Mouse (Mus musculus) heart, embryonic 10.5 days (tissue): Measurements from ENCODE around the gene Pld2. TPM values are rescaled to one million over a fixed set of nuclear protein-coding genes. Genes with fewer than 3 reads are reported as not detected.

ENCODE experiments used
- DNase-seq: peaks from one replicate; pipeline ENCODE4 v3.0.0-alpha.2; 2017; ENCODE audit warnings: low spot score
- H3K27ac ChIP-seq: fragments of 300-500 bp; sonication (generic); 2 replicates; pipeline ENCODE4 v1.5.1; 2016; ENCODE audit warnings: mild to moderate bottlenecking
- H3K27me3 ChIP-seq: fragments of 300-500 bp; sonication (generic); 2 replicates; pipeline ENCODE4 v1.6.1; 2016; ENCODE audit warnings: mild to moderate bottlenecking; ENCODE audit not compliant: poor library complexity, insufficient read depth, severe bottlenecking
- H3K36me3 ChIP-seq: fragments of 300-500 bp; sonication (generic); 2 replicates; pipeline ENCODE4 v1.6.1; 2016; ENCODE audit warnings: mild to moderate bottlenecking, moderate library complexity
- H3K4me1 ChIP-seq: fragments of 300-500 bp; sonication (generic); 2 replicates; pipeline ENCODE4 v1.6.1; 2016; ENCODE audit warnings: mild to moderate bottlenecking
- H3K4me3 ChIP-seq: fragments of 300-500 bp; sonication (generic); 2 replicates; pipeline ENCODE4 v1.5.1; 2016; ENCODE audit warnings: mild to moderate bottlenecking, moderate library complexity
- H3K9me3 ChIP-seq: fragments of 300-500 bp; sonication (generic); 2 replicates; pipeline ENCODE4 v1.6.1; 2016; ENCODE audit warnings: mild to moderate bottlenecking, moderate library complexity
- WGBS: fragments of 180-500 bp; shearing (Covaris S2); methylation state at CpG from one replicate; pipeline ENCODE4 v1.1.7; 2016; 5-methylcytosine and 5-hydroxymethylcytosine counted together
- polyA plus RNA-seq: library from polyadenylated mRNA; unstranded; fragments of >200 nt; fragmentation: Nextera tagmentation; extraction: Ambion mirVana; gene quantifications from 2 replicates; pipeline ENCODE4 v1.2.1, GENCODE M21; 2016

Gene Pld2
- polyA plus RNA-seq, 1 experiment from 2014 or later = 9.4 TPM

DNA sequence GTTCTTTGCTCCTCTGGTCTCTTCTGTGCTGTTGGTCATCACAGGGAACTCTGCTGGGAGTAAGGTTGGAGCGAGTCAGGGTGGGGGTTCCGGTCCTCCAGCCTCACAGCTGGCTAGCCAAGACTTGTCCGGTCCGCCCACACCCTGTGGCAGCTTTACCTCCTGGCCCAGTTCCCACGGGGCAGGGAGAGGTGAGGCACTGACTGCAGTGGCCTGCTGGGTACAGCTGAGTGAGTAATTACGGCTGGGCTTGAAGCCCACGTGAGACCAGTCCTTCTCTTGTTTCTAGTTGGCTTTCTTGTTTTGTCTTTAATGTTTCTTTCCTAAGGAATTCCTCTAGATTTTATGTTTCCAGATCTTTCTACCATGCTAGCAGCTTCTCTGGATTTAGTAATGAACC lies 45.6 kb downstream of the Pld2 start:
- Histone ChIP-seq H3K9me3 (no peaks in the 10 kb centered on the region), H3K27me3 (no peaks in the 10 kb centered on the region), H3K27ac (no peak overlapping the region), H3K4me1 (peaks cover 30% of the 10 kb centered on the region), H3K4me3 (no peak overlapping the region), H3K36me3 (peaks cover 4% of the 10 kb centered on the region; the same call in 1 of the 2 replicates)
- DNase-seq = no peak
- WGBS = 66% methylated on average over 7 of the region's 7 CpGs

DNA sequence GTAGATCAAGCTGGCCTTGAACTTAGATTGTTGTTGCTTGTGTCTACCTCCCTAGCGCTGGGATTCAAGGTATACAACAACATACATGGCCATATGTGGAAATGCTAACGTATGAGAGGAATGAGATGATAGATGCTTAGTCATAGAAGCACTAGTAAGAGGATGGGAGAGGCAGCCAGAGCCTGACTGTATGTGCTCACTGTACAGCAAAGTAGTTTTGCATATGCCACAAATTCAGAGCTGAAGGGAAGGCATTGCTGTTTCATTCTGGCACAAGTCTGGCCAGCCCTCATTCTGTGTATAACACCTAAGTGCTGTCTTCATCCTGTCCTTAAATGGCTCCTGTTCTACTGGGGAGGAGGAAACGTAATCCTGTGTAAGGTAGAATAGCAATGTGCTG lies 46.4 kb downstream of the Pld2 start:
- H3K4me3 ChIP-seq = no peak overlapping the region
- 89% methylated on average over 3 of the region's 3 CpGs for WGBS
- H3K36me3 ChIP-seq = peaks cover 3% of the 10 kb centered on the region; the same call in 1 of the 2 replicates
- no peaks in the 10 kb centered on the region for H3K27me3 ChIP-seq
- no peak overlapping the region for H3K27ac ChIP-seq
- peaks cover 24% of the 10 kb centered on the region for H3K4me1 ChIP-seq
- no peak for DNase-seq
- H3K9me3 ChIP-seq = no peaks in the 10 kb centered on the region

DNA sequence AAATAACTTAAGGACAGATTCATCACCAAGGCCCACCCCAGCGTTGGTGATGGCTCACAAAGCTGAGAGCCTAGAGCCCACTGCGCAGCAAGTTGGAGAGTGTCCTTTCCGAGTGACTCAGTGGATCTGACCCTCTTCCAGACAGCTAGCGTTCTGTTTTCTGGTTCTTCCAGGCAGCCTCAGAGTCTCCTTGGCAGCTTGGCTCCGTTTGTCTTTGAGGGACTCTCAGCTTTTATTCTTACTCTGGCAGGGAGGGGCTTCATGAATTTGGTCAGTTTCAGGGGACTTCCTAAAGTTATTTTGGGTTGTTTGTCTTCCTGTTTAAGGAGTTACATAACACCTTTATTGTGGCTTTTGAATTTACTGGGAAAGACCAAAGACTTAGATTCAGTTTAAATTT lies 47.1 kb downstream of the Pld2 start:
- no peak for DNase-seq
- Histone ChIP-seq H3K27ac (no peak overlapping the region), H3K36me3 (no peaks in the 10 kb centered on the region), H3K9me3 (no peaks in the 10 kb centered on the region), H3K4me1 (peaks cover 24% of the 10 kb centered on the region), H3K4me3 (no peak overlapping the region), H3K27me3 (no peaks in the 10 kb centered on the region)
- whole genome bisulfite sequencing = 74% methylated on average over 5 of the region's 5 CpGs

DNA sequence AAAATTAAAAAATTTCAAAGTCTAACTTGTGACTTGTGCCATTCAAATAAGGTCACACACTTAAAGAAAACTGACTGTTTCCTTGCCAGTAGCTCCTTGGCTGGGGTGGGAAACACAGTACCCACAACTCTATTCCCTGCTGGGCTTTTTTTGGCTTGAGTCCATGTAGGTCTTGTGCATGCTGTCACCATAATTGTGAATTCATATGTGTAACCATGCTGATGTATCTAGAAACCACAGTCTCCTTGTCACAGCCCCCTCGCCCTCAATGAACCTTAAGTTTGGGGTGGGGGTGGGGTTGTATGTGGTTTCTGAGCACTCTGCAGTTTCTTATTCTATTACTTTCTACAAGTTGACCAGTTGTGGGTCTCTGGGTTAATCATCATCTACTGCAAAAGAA lies 51.9 kb downstream of the Pld2 start:
- H3K27ac ChIP-seq = no peak overlapping the region
- 0 out of 2 replicates have a peak, but pooled peaks cover 5% of the 10 kb centered on the region for H3K36me3 ChIP-seq
- no peak for DNase-seq
- 96% methylated on average over 1 of the region's 1 CpGs for WGBS
- no peaks in the 10 kb centered on the region for H3K27me3 ChIP-seq
- H3K4me1 ChIP-seq = peaks cover 16% of the 10 kb centered on the region; the same call in 1 of the 2 replicates
- H3K9me3 ChIP-seq = no peaks in the 10 kb centered on the region
- no peak overlapping the region for H3K4me3 ChIP-seq

DNA sequence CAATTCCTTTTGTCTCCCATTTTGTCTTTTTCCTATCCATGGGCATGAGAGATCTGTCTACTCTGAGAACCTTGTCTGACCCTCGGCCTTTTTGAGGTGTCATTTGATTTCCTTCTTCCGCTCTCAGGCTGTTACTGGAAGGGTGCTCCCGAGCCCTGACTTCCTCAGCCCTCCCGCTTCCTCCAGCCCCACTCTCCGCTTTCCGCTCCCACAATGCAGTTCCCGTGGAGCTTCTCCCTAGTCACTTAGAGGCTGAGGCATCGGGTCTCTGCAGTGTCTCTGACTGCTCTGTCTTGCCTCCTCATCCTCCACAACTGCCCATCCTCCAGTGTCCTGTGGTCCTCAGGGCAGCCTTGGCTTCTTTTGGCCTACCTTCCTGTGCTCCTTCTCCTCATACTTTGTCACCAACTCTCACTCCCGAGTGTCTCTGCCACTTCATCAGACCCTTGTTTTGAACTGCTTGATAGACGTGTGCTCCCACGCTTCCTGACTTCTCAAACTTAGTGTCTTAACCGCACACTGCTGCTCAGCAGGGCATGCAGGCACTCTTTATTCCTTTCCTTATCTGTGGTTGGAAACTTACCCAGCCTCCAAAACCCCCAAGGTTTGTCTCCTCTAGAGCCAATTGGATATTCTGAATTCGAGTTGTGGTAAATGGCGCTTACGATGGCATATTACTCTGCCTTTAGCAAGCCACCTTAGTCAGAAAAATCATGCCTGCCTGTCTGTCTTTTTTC lies 54.6 kb downstream of the Pld2 start:
- DNase-seq = no peak
- Histone ChIP-seq H3K4me1 (peaks cover 25% of the 10 kb centered on the region; the same call in 1 of the 2 replicates), H3K36me3 (peaks cover 28% of the 10 kb centered on the region), H3K27me3 (no peaks in the 10 kb centered on the region), H3K27ac (no peak overlapping the region; the same call in 1 of the 2 replicates), H3K4me3 (no peak overlapping the region), H3K9me3 (no peaks in the 10 kb centered on the region)
- WGBS = 71% methylated on average over 15 of the region's 15 CpGs

DNA sequence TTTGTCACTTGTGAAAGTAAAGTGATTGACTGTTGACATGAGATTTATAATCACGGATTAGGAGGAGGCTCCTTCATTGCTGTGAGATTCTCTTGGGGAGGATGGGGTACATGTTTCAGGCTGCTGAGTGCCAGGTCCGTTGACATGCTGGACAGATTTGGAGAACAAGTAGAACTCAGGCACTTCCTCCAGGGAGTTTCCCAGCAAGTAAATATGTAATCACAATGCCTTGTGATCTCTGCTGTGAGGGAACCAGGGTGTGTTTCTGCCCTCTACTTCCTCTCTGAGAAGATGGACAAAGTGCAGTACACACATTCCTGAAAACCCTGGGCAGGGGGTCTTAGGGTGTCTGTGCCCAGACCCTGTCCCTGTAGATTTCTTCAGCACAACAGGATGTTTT lies 55.8 kb downstream of the Pld2 start:
- peaks cover 35% of the 10 kb centered on the region for H3K36me3 ChIP-seq
- H3K27ac ChIP-seq = no peak overlapping the region
- 66% methylated on average over 2 of the region's 2 CpGs for WGBS
- H3K9me3 ChIP-seq = no peaks in the 10 kb centered on the region
- DNase-seq = no peak
- no peaks in the 10 kb centered on the region for H3K27me3 ChIP-seq
- H3K4me1 ChIP-seq = peaks cover 25% of the 10 kb centered on the region; the same call in 1 of the 2 replicates
- H3K4me3 ChIP-seq = no peak overlapping the region

DNA sequence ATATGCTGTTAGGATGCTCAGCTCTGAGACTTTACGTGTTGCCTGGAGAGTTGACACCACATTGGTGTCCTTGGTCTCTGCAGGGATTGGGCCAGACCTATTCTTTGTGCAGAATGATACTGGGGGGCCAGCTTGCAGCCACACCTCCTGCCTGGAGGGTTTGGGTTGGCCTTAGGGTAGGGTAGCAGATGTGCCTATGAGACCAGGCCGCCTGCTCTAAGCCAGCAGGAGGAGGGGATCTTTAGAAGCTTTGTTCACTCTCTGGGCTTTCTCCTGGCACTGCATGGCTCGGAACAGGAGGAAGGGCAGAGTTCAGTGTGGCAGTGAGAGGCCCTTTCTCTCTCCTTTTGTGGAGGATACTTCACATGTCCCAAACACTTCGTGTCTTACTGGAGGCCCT lies 56.2 kb downstream of the Pld2 start:
- H3K27me3 ChIP-seq = no peaks in the 10 kb centered on the region
- H3K4me3 ChIP-seq = no peak overlapping the region
- WGBS = 71% methylated on average over 4 of the region's 4 CpGs
- H3K27ac ChIP-seq = 0 out of 2 replicates have a peak overlapping the region, but pooled peaks have one; percentile 42
- no peaks in the 10 kb centered on the region for H3K9me3 ChIP-seq
- peaks cover 35% of the 10 kb centered on the region for H3K36me3 ChIP-seq
- peaks cover 25% of the 10 kb centered on the region; the same call in 1 of the 2 replicates for H3K4me1 ChIP-seq
- DNase-seq = no peak

DNA sequence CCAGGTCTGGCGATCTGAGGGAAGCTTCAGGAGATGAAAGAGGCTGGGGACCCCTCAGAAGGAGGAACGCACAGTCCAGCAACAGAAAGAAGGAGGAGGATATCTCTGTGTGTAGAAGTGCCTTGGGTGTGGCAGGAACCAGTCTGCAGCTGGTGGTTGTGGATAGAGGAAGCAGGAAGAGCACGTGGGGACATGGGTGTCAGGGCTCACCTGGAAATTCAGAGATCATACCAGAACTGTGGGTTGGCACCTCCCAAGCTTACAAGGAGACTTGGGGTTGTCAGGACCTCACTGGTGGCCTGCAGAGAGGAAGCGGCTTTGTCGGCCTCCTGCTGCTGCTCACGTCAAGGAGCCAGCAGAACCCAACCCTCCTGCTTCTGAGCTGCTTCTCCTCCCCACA lies 57.4 kb downstream of the Pld2 start:
- Histone ChIP-seq H3K36me3 (peaks cover 46% of the 10 kb centered on the region), H3K27me3 (no peaks in the 10 kb centered on the region), H3K4me1 (peaks cover 25% of the 10 kb centered on the region; the same call in 1 of the 2 replicates), H3K4me3 (no peak overlapping the region), H3K9me3 (no peaks in the 10 kb centered on the region), H3K27ac (no peak overlapping the region)
- no peak for DNase-seq
- WGBS = 65% methylated on average over 6 of the region's 6 CpGs

DNA sequence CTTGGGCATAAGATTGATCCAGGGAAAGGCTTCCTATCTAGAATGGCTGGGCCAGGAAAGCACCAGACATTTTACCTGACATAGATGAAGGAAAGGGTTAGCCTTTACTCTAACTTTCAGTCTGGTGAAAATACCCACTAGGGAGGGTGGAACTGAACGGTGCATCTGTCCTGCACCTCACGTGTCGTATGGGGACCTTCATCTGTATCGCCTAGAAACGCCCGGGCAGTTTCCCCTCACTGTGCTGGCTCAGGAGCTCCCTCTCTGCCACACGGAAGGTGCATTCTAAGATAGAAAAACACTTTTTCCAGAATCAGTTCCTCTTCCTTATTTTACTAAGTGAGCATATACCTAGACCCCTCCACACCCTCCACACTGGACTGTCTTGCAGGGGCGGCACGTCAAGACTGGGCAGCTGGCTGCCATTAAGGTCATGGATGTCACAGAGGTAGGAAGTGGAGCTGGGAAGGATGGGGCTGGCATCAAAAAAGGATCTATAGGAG lies 58.6 kb downstream of the Pld2 start:
- Histone ChIP-seq H3K4me1 (peaks cover 25% of the 10 kb centered on the region; the same call in 1 of the 2 replicates), H3K4me3 (no peak overlapping the region), H3K27ac (no peak overlapping the region), H3K36me3 (peaks cover 56% of the 10 kb centered on the region), H3K27me3 (no peaks in the 10 kb centered on the region), H3K9me3 (no peaks in the 10 kb centered on the region)
- DNase-seq = no peak
- WGBS = 90% methylated on average over 9 of the region's 9 CpGs

DNA sequence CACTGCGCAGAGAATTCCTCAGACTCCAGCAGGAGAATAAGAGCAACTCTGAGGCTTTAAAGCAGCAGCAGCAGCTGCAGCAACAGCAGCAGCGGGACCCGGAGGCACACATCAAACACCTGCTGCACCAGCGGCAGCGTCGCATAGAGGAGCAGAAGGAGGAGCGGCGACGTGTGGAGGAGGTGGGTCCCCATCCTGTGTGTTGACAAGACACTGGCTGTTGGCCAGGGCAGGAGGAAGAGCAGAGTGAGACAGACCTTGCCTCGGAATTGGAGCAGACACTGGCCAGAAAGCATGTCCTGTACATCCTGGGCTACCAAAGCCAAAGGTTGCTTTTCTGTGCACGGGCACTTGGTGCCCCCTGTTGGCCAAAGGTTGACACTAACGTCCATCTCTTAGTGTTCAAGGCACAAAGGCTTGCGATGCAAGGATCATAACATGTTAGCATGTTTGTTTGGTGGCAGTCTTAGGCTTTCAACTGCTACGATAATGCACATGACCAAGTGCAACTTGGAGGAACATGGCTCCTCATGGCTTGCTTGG lies 65.2 kb downstream of the Pld2 start:
- DNase-seq = peak; percentile 85
- H3K27ac ChIP-seq = no peak overlapping the region
- H3K4me3 ChIP-seq = no peak overlapping the region
- H3K4me1 ChIP-seq = peaks cover 5% of the 10 kb centered on the region; the same call in 1 of the 2 replicates
- H3K36me3 ChIP-seq = peaks cover 87% of the 10 kb centered on the region
- no peaks in the 10 kb centered on the region for H3K9me3 ChIP-seq
- H3K27me3 ChIP-seq = no peaks in the 10 kb centered on the region
- WGBS = 59% methylated on average over 14 of the region's 14 CpGs

DNA sequence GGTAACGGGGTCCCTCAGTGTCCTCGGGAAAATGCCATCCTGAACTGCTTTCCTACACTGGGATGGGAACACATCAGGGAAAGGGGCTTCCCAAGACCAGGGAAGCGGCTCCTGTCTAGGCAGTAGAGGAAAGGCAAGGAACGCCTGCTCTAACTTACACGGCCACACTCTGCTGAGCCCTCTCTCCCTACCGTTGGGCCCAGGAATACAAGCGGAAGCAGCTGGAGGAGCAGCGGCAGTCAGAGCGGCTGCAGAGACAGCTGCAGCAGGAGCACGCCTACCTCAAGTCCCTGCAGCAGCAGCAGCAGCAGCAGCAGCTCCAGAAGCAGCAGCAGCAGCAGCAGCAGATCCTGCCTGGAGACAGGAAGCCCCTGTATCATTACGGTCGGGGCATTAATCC lies 66.9 kb downstream of the Pld2 start:
- no peaks in the 10 kb centered on the region for H3K27me3 ChIP-seq
- no peaks in the 10 kb centered on the region for H3K9me3 ChIP-seq
- H3K27ac ChIP-seq = no peak overlapping the region
- no peak overlapping the region for H3K4me3 ChIP-seq
- DNase-seq = no peak
- 69% methylated on average over 12 of the region's 12 CpGs for WGBS
- H3K4me1 ChIP-seq = peaks cover 5% of the 10 kb centered on the region; the same call in 1 of the 2 replicates
- peaks cover 98% of the 10 kb centered on the region for H3K36me3 ChIP-seq

DNA sequence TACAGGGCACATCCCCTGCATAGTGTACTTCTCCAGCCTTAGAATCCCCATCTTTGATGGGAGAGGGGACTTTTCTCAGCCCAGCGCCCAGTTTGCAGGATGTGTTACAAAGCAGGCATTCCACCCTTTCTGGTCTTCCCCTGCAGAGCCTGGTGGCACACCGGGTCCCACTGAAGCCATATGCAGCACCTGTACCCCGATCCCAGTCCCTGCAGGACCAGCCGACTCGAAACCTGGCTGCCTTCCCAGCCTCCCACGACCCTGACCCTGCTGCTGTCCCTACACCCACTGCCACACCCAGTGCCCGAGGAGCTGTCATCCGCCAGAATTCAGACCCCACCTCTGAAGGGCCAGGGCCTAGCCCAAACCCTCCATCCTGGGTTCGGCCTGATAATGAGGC lies 67.7 kb downstream of the Pld2 start:
- peaks cover 5% of the 10 kb centered on the region; the same call in 1 of the 2 replicates for H3K4me1 ChIP-seq
- no peak overlapping the region for H3K27ac ChIP-seq
- H3K9me3 ChIP-seq = no peaks in the 10 kb centered on the region
- peaks cover 96% of the 10 kb centered on the region for H3K36me3 ChIP-seq
- no peaks in the 10 kb centered on the region for H3K27me3 ChIP-seq
- WGBS = 90% methylated on average over 9 of the region's 9 CpGs
- H3K4me3 ChIP-seq = no peak overlapping the region
- no peak for DNase-seq
